Mouse (Mus musculus) lung, embryonic 14.5 days (tissue): ENCODE measurements at regions not wholly inside any gene's neighbourhood (a gene's known extent, or its start where the extent isn't known, plus 50 kb on each side); places are given as distances from the start of the nearest gene placed in this dataset.

Experiments
- ATAC-seq: fragments of 200-750 bp; cut with Nextera tagmentation; 2 replicates; pipeline ENCODE4 v1.8.0; 2017; ENCODE audit warnings: mild to moderate bottlenecking, moderate TSS enrichment, moderate library complexity; ENCODE audit not compliant: insufficient read depth
- DNase-seq: peaks from one replicate; pipeline ENCODE4 v3.0.0-alpha.2; 2015
- H3K27ac ChIP-seq: fragments of 300-500 bp; sonication (generic); 2 replicates; pipeline ENCODE4 v1.5.1; 2014; ENCODE audit warnings: low read depth, mild to moderate bottlenecking, moderate library complexity
- H3K27me3 ChIP-seq: fragments of 300-500 bp; sonication (generic); 2 replicates; pipeline ENCODE4 v1.6.1; 2014; ENCODE audit warnings: low read length, control low read depth; ENCODE audit not compliant: insufficient read depth
- H3K36me3 ChIP-seq: fragments of 300-500 bp; sonication (generic); 2 replicates; pipeline ENCODE4 v1.6.1; 2014; ENCODE audit warnings: control low read depth; ENCODE audit not compliant: insufficient read depth
- H3K4me1 ChIP-seq: fragments of 300-500 bp; sonication (generic); 2 replicates; pipeline ENCODE4 v1.6.1; 2014; ENCODE audit warnings: antibody characterized with exemption, control low read depth; ENCODE audit not compliant: insufficient read depth
- H3K4me2 ChIP-seq: fragments of 300-500 bp; sonication (generic); 2 replicates; pipeline ENCODE4 v1.6.1; 2014; ENCODE audit warnings: mild to moderate bottlenecking
- H3K4me3 ChIP-seq: fragments of 300-500 bp; sonication (generic); 2 replicates; pipeline ENCODE4 v1.5.1; 2014; ENCODE audit warnings: low read depth, low read length
- H3K9ac ChIP-seq: fragments of 300-500 bp; sonication (generic); 2 replicates; pipeline ENCODE4 v1.6.1; 2014
- H3K9me3 ChIP-seq: fragments of 300-500 bp; sonication (generic); 2 replicates; pipeline ENCODE4 v1.6.1; 2016; ENCODE audit warnings: low read depth, low read length, control low read depth
- CTCF ChIP-seq: IDR thresholded peaks from 2 replicates; pipeline ENCODE4 v1.5.1; 2016; ENCODE audit warnings: antibody characterized with exemption, low read depth
- WGBS: fragments of 180-500 bp; shearing (Covaris S2); extraction: QIAGEN DNeasy Blood & Tissue Kit; methylation state at CpG from one replicate; pipeline ENCODE4 v1.1.7; 2014; 5-methylcytosine and 5-hydroxymethylcytosine counted together

DNA sequence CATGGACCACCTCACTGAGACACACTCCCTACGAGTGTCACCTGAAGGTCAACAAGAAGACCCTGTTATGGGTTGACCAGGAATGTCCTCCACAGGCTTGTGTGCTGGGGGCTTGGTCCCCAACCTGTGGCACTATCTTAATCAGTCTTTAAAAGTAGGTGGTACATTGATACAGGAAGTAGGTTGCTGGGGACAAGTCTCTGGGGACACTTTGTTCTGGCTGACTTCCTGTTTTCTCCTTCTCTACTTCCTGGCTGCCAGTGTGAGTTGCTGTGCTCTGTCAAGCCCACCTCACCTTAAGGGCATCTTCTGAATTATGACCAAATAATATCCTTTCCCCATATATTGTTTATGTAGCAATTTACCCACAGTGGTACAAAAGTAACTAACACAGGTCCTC lies 96.1 kb downstream of the Cct6b start:
- Histone ChIP-seq H3K27me3 (no peaks in the 10 kb centered on the region), H3K9ac (no peak overlapping the region), H3K4me3 (no peak overlapping the region), H3K4me1 (no peaks in the 10 kb centered on the region), H3K4me2 (no peak overlapping the region), H3K36me3 (no peaks in the 10 kb centered on the region), H3K27ac (no peak overlapping the region), H3K9me3 (no peaks in the 10 kb centered on the region)
- no peak for ATAC-seq
- no peak for TF ChIP-seq CTCF
- no peak for DNase-seq
- WGBS = 77% methylated on average over 1 of the region's 1 CpGs

GRCm38 (mm10) chr11:82664076-82664475 lies 100.0 kb downstream of the Cct6b start:
- Histone ChIP-seq H3K4me2 (no peak overlapping the region), H3K4me3 (no peak overlapping the region), H3K9me3 (no peaks in the 10 kb centered on the region), H3K27me3 (no peaks in the 10 kb centered on the region), H3K4me1 (no peaks in the 10 kb centered on the region), H3K36me3 (no peaks in the 10 kb centered on the region), H3K27ac (no peak overlapping the region), H3K9ac (no peak overlapping the region)
- 87% methylated on average over 1 of the region's 1 CpGs for WGBS
- TF ChIP-seq CTCF = no peak
- DNase-seq = no peak
- no peak for ATAC-seq

DNA sequence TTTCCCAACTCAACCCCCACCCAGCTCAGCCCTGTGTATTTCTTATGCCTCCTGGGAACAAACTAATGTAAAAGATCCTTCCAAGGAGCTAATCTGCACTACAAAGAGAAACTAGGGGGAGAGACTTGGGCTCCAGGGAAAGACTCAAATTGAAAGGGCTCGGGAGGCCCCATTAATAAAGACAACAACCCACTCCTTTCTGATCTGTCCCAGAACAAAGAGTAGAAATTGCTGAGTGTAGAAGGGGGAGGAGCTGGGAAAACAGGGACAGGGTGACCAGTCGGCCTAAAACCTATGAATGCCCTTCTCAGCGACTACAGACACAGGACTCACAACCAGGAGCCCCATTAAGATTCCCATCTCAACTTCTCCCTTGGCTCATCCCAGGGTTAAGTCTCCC lies 102.0 kb downstream of the Cct6b start:
- H3K27me3 ChIP-seq = no peaks in the 10 kb centered on the region
- H3K36me3 ChIP-seq = no peaks in the 10 kb centered on the region
- no peak for DNase-seq
- TF ChIP-seq CTCF = no peak
- no peaks in the 10 kb centered on the region for H3K4me1 ChIP-seq
- no peak for ATAC-seq
- no peak overlapping the region for H3K4me2 ChIP-seq
- H3K9me3 ChIP-seq = no peaks in the 10 kb centered on the region
- no peak overlapping the region for H3K27ac ChIP-seq
- H3K9ac ChIP-seq = no peak overlapping the region
- H3K4me3 ChIP-seq = no peak overlapping the region
- 16% methylated on average over 3 of the region's 3 CpGs for WGBS

- no peaks in the 10 kb centered on the region for H3K4me1 ChIP-seq
- TF ChIP-seq CTCF = no peak
- WGBS = 16% methylated on average over 5 of the region's 5 CpGs
- H3K9ac ChIP-seq = no peak overlapping the region
- no peak overlapping the region for H3K27ac ChIP-seq
- H3K27me3 ChIP-seq = no peaks in the 10 kb centered on the region
- no peak overlapping the region for H3K4me2 ChIP-seq
- H3K9me3 ChIP-seq = no peaks in the 10 kb centered on the region
- H3K36me3 ChIP-seq = no peaks in the 10 kb centered on the region
- DNase-seq (peak; percentile 20), ATAC-seq (peak; percentile 31; the same call in 1 of the 2 replicates)
- H3K4me3 ChIP-seq = no peak overlapping the region
Observed at GRCm38 (mm10) chr11:82651751-82652150, 112.4 kb downstream of the Cct6b start.

- Histone ChIP-seq H3K9me3 (no peaks in the 10 kb centered on the region; the same call in 1 of the 2 replicates), H3K27ac (no peak overlapping the region), H3K4me1 (no peaks in the 10 kb centered on the region), H3K36me3 (no peaks in the 10 kb centered on the region), H3K27me3 (no peaks in the 10 kb centered on the region), H3K4me3 (no peak overlapping the region), H3K4me2 (no peak overlapping the region), H3K9ac (no peak overlapping the region)
- 29% methylated on average over 4 of the region's 4 CpGs for WGBS
- no peak for TF ChIP-seq CTCF
- DNase-seq (peak; percentile 28), ATAC-seq (peak; percentile 74)
Observed at GRCm38 (mm10) chr11:82638513-82638912, 125.6 kb downstream of the Cct6b start.

GRCm38 (mm10) chr11:82632191-82632590 lies 131.9 kb downstream of the Cct6b start:
- 85% methylated on average over 1 of the region's 1 CpGs for WGBS
- no peak overlapping the region for H3K4me2 ChIP-seq
- ATAC-seq = no peak

DNA sequence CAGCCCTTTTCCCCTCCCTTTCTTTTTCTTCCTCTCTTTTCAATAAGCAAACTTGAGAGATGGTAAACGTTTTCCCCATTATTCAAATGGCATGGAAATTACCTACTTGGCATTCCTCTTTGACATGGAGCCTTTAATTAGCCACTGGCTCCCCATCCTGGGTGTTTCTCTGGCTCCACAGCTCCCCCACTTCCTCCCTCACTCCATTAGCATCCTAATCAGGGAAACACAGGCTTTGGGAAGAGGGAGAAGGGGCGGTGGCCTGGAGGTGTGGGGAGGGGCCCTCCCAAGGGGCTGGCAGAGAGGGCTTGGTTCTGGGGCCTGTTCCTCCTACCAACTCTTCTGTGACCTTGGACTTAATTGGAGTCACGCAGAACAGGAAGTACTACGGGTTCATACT lies 132.7 kb downstream of the Cct6b start:
- WGBS = 42% methylated on average over 4 of the region's 4 CpGs
- H3K9me3 ChIP-seq = no peaks in the 10 kb centered on the region

More at GRCm38 (mm10) chr11:82632191-82632590, 131.9 kb downstream of the Cct6b start:
- no peak for TF ChIP-seq CTCF
- no peaks in the 10 kb centered on the region for H3K36me3 ChIP-seq
- no peak for DNase-seq
- H3K27ac ChIP-seq = no peak overlapping the region
- no peak overlapping the region for H3K4me3 ChIP-seq
- no peak overlapping the region for H3K9ac ChIP-seq
- H3K27me3 ChIP-seq = no peaks in the 10 kb centered on the region
- H3K9me3 ChIP-seq = no peaks in the 10 kb centered on the region
- no peaks in the 10 kb centered on the region for H3K4me1 ChIP-seq

More for the DNA sequence above, 132.7 kb downstream of the Cct6b start:
- no peaks in the 10 kb centered on the region for H3K36me3 ChIP-seq
- TF ChIP-seq CTCF = no peak
- H3K4me1 ChIP-seq = no peaks in the 10 kb centered on the region
- no peak overlapping the region for H3K4me3 ChIP-seq
- no peak overlapping the region for H3K27ac ChIP-seq
- H3K27me3 ChIP-seq = no peaks in the 10 kb centered on the region
- ATAC-seq = no peak
- H3K4me2 ChIP-seq = no peak overlapping the region
- H3K9ac ChIP-seq = no peak overlapping the region
- no peak for DNase-seq
